Mouse (Mus musculus): ENCODE results near the gene Cnp. TPM values are rescaled to one million over a fixed set of nuclear protein-coding genes. Genes with fewer than 3 reads are reported as not detected.

Gene Cnp
- polyA plus RNA-seq, 1 experiment from 2014 or later, result 23.7 TPM

DNA sequence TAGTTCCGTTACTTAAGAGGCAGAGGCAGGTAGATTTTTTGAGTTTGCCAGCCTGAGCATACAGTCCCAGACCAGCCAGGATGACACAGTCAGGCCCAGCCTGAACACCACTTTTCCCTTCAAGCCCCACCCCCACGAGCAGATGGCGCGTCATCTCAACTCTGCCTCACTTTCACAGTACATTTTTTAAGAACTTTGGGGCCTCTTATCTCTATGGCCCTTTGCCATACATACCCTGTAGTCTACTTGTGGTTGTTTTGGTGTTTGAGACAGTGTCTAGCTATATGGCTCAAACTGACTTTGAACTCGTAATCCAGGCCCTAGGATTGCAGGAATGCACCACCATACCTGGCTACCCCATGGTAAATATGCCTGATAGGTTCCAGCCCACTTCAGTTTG lies 53.4 kb downstream of the Cnp start:
- no peak for TF ChIP-seq CTCF (IDR thresholded peaks at IDR 0.05; ENCODE audit: low read depth)
- Histone ChIP-seq H3K27ac (no peak overlapping the region), H3K27me3 (ENCODE audit: insufficient read depth, low read length) (no peaks in the 10 kb centered on the region; the same call in 1 of the 2 replicates), H3K36me3 (ENCODE audit: insufficient read depth, low read length) (0 out of 2 replicates have a peak, but pooled peaks cover 5% of the 10 kb centered on the region), H3K4me2 (ENCODE audit: low read length) (no peak overlapping the region), H3K9me3 (replicated peaks; ENCODE audit: low read length) (no peaks in the 10 kb centered on the region), H3K9ac (ENCODE audit: low read depth, low read length) (no peak overlapping the region), H3K4me1 (replicated peaks; ENCODE audit: insufficient read depth, low read length) (no peaks in the 10 kb centered on the region; the same call in 1 of the 2 replicates), H3K4me3 (replicated peaks; ENCODE audit: low read depth, low read length) (no peak overlapping the region)
- DNase-seq (ENCODE audit: low spot score) (no peak), ATAC-seq (replicated peaks; ENCODE audit: low FRiP score, low read depth) (no peak)
- WGBS, result 91% methylated on average over 5 of the region's 5 CpGs

- Histone ChIP-seq H3K27me3 (ENCODE audit: insufficient read depth, low read length) (no peaks in the 10 kb centered on the region; the same call in 1 of the 2 replicates), H3K9ac (ENCODE audit: low read depth, low read length) (no peak overlapping the region), H3K4me2 (ENCODE audit: low read length) (no peak overlapping the region), H3K4me3 (replicated peaks; ENCODE audit: low read depth, low read length) (no peak overlapping the region), H3K4me1 (replicated peaks; ENCODE audit: insufficient read depth, low read length) (no peaks in the 10 kb centered on the region; the same call in 1 of the 2 replicates), H3K27ac (no peak overlapping the region), H3K36me3 (ENCODE audit: insufficient read depth, low read length) (0 out of 2 replicates have a peak, but pooled peaks cover 5% of the 10 kb centered on the region), H3K9me3 (replicated peaks; ENCODE audit: low read length) (no peaks in the 10 kb centered on the region)
- no peak for TF ChIP-seq CTCF (IDR thresholded peaks at IDR 0.05; ENCODE audit: low read depth)
- ATAC-seq (replicated peaks; ENCODE audit: low FRiP score, low read depth) (no peak), DNase-seq (ENCODE audit: low spot score) (peak; percentile 51)
- 27% methylated on average over 13 of the region's 13 CpGs for WGBS
Observed at GRCm38 (mm10) chr11:100628862-100629352, 54.2 kb downstream of the Cnp start.

- no peak for DNase-seq (ENCODE audit: low spot score)
- no peaks in the 10 kb centered on the region for H3K9me3 ChIP-seq (replicated peaks; ENCODE audit: low read length)
- WGBS, result 60% methylated on average over 7 of the region's 7 CpGs
Observed at GRCm38 (mm10) chr11:100634530-100634929, 59.8 kb downstream of the Cnp start.

DNA sequence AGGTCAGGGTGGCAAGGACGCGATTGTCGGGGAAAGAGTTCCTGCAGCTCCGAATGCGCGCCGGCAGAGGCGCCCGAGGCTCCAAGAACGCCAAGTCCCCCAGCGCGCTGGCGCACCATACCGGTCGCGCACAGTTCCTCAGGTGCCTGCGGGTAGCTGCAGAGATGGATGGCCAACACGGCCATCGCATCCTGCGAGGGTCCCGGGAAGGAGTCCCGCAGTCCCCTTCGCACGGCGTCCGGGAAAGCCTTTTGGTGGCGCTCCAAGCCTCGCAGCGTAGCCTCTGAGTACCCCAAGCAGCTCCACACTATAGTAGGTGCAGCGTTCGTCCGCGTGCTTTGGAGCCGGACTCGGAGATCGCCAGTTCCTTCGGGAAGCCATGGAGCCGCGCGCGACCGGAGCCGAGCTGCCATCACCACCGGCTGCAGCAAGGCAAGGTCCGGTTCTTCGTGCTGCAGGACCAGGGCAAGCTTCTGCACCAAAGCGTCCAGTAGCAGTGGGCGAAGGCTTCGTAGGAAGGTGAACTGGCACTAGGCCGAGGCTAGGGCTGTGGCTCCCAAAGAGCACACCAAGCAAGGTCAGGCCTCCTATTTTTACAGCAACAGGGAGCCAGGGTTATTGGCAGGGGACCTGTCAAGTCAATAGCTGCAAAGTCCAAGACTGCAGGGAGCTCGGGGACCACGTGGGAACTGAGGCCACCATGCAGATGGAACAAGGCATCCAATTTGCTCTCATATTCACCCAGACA lies 65.6 kb downstream of the Cnp start:
- H3K4me1 ChIP-seq (replicated peaks; ENCODE audit: insufficient read depth, low read length), result peaks cover 3% of the 10 kb centered on the region; the same call in 1 of the 2 replicates
- peak; percentile 60 for TF ChIP-seq CTCF (IDR thresholded peaks at IDR 0.05; ENCODE audit: low read depth)
- no peaks in the 10 kb centered on the region for H3K36me3 ChIP-seq (ENCODE audit: insufficient read depth, low read length)
- ATAC-seq (replicated peaks; ENCODE audit: low FRiP score, low read depth) (peak; percentile 47; the same call in 1 of the 2 replicates), DNase-seq (ENCODE audit: low spot score) (peak; percentile 64)
- H3K27me3 ChIP-seq (ENCODE audit: insufficient read depth, low read length), result no peaks in the 10 kb centered on the region
- H3K4me3 ChIP-seq (replicated peaks; ENCODE audit: low read depth, low read length), result peak overlapping the region; percentile 17; the same call in 1 of the 2 replicates
- H3K27ac ChIP-seq, result no peak overlapping the region
- WGBS, result 6% methylated on average over 52 of the region's 52 CpGs
- peak overlapping the region; percentile 55 for H3K4me2 ChIP-seq (ENCODE audit: low read length)
- H3K9me3 ChIP-seq (replicated peaks; ENCODE audit: low read length), result no peaks in the 10 kb centered on the region
- H3K9ac ChIP-seq (ENCODE audit: low read depth, low read length), result peak overlapping the region; percentile 46; the same call in 1 of the 2 replicates

More at GRCm38 (mm10) chr11:100634530-100634929, 59.8 kb downstream of the Cnp start:
- ATAC-seq (replicated peaks; ENCODE audit: low FRiP score, low read depth), result no peak
- H3K27me3 ChIP-seq (ENCODE audit: insufficient read depth, low read length), result no peaks in the 10 kb centered on the region
- H3K9ac ChIP-seq (ENCODE audit: low read depth, low read length), result no peak overlapping the region
- no peaks in the 10 kb centered on the region for H3K4me1 ChIP-seq (replicated peaks; ENCODE audit: insufficient read depth, low read length)
- H3K27ac ChIP-seq, result no peak overlapping the region
- no peak overlapping the region for H3K4me3 ChIP-seq (replicated peaks; ENCODE audit: low read depth, low read length)
- H3K4me2 ChIP-seq (ENCODE audit: low read length), result no peak overlapping the region
- no peak for TF ChIP-seq CTCF (IDR thresholded peaks at IDR 0.05; ENCODE audit: low read depth)
- H3K36me3 ChIP-seq (ENCODE audit: insufficient read depth, low read length), result no peaks in the 10 kb centered on the region

Other genes with a start within 250 kb of the Cnp start
- not detected in 2 replicates for gene Gast, start 240.5 kb upstream of the Cnp start, polyA plus RNA-seq (2015; fragmentation: Nextera tagmentation; extraction: Ambion mirVana)
- gene Hap1, start 218.8 kb upstream of the Cnp start, polyA plus RNA-seq (2015; fragmentation: Nextera tagmentation; extraction: Ambion mirVana), result 13.8 and 15.7 TPM in 2 replicates
- 119 and 129 TPM in 2 replicates for gene Jup, start 177.1 kb upstream of the Cnp start, polyA plus RNA-seq (2015; fragmentation: Nextera tagmentation; extraction: Ambion mirVana)
- 51.4 and 54.5 TPM in 2 replicates for gene P3h4, start 160.1 kb upstream of the Cnp start, polyA plus RNA-seq (2015; fragmentation: Nextera tagmentation; extraction: Ambion mirVana)
- 108 and 122 TPM in 2 replicates for gene Fkbp10, start 159.2 kb upstream of the Cnp start, polyA plus RNA-seq (2015; fragmentation: Nextera tagmentation; extraction: Ambion mirVana)
- 97.6 and 98.6 TPM in 2 replicates for gene Nt5c3b, start 133.1 kb upstream of the Cnp start, polyA plus RNA-seq (2015; fragmentation: Nextera tagmentation; extraction: Ambion mirVana)
- gene Klhl10, start 133.0 kb upstream of the Cnp start, polyA plus RNA-seq (2015; fragmentation: Nextera tagmentation; extraction: Ambion mirVana), result 0.29 and 0.32 TPM in 2 replicates
- gene Klhl11, start 102.2 kb upstream of the Cnp start, polyA plus RNA-seq (2015; fragmentation: Nextera tagmentation; extraction: Ambion mirVana), result 5.4 and 6.0 TPM in 2 replicates
- 86.4 and 98.4 TPM in 2 replicates for gene Acly, start 46.9 kb upstream of the Cnp start, polyA plus RNA-seq (2015; fragmentation: Nextera tagmentation; extraction: Ambion mirVana)
- 0.72 and 0.96 TPM in 2 replicates for gene Ttc25, start 29.3 kb upstream of the Cnp start, polyA plus RNA-seq (2015; fragmentation: Nextera tagmentation; extraction: Ambion mirVana)
- 52.6 and 54.0 TPM in 2 replicates for gene Nkiras2, start 44.3 kb downstream of the Cnp start, polyA plus RNA-seq (2015; fragmentation: Nextera tagmentation; extraction: Ambion mirVana)
- gene Dnajc7, start 45.3 kb downstream of the Cnp start, polyA plus RNA-seq (2015; fragmentation: Nextera tagmentation; extraction: Ambion mirVana), result 142 and 151 TPM in 2 replicates
- gene Zfp385c, start 117.6 kb downstream of the Cnp start, polyA plus RNA-seq (2015; fragmentation: Nextera tagmentation; extraction: Ambion mirVana), result 1.6 and 2.5 TPM in 2 replicates
- 3.3 and 3.7 TPM in 2 replicates for gene Dhx58, start 129.4 kb downstream of the Cnp start, polyA plus RNA-seq (2015; fragmentation: Nextera tagmentation; extraction: Ambion mirVana)
- gene Kat2a, start 137.6 kb downstream of the Cnp start, polyA plus RNA-seq (2015; fragmentation: Nextera tagmentation; extraction: Ambion mirVana), result 39.0 and 40.2 TPM in 2 replicates
- 0.37 TPM in 1 of 2 replicates, not detected in the other for gene Hspb9, start 138.9 kb downstream of the Cnp start, polyA plus RNA-seq (2015; fragmentation: Nextera tagmentation; extraction: Ambion mirVana)
- gene Rab5c, start 163.3 kb downstream of the Cnp start, polyA plus RNA-seq (2015; fragmentation: Nextera tagmentation; extraction: Ambion mirVana), result 34.7 and 39.0 TPM in 2 replicates
- gene Kcnh4, start 185.0 kb downstream of the Cnp start, polyA plus RNA-seq (2015; fragmentation: Nextera tagmentation; extraction: Ambion mirVana), result not detected in 2 replicates
- gene Hcrt, start 188.0 kb downstream of the Cnp start, polyA plus RNA-seq (2015; fragmentation: Nextera tagmentation; extraction: Ambion mirVana), result not detected in 2 replicates
- gene Ghdc, start 196.1 kb downstream of the Cnp start, polyA plus RNA-seq (2015; fragmentation: Nextera tagmentation; extraction: Ambion mirVana), result 4.8 and 5.9 TPM in 2 replicates

All from kidney, postnatal 0 days (tissue).